Mouse (Mus musculus) limb, embryonic 10.5 days (tissue): ENCODE data around the gene Hmox1. TPM values are rescaled to one million over a fixed set of nuclear protein-coding genes. Genes with fewer than 3 reads are reported as not detected.

Experiments
- DNase-seq: peaks from one replicate; pipeline ENCODE4 v3.0.0-alpha.2; 2017; ENCODE audit warnings: low spot score
- H3K27ac ChIP-seq: fragments of 300-500 bp; sonication (generic); 2 replicates; pipeline ENCODE4 v1.5.1; 2016; ENCODE audit warnings: mild to moderate bottlenecking
- H3K27me3 ChIP-seq: fragments of 300-500 bp; sonication (generic); 2 replicates; pipeline ENCODE4 v1.6.1; 2016; ENCODE audit warnings: low read depth, mild to moderate bottlenecking; ENCODE audit not compliant: poor library complexity, severe bottlenecking
- H3K36me3 ChIP-seq: fragments of 300-500 bp; sonication (generic); 2 replicates; pipeline ENCODE4 v1.6.1; 2016; ENCODE audit warnings: mild to moderate bottlenecking, moderate library complexity
- H3K4me1 ChIP-seq: fragments of 300-500 bp; sonication (generic); 2 replicates; pipeline ENCODE4 v1.6.1; 2016
- H3K4me3 ChIP-seq: fragments of 300-500 bp; sonication (generic); 2 replicates; pipeline ENCODE4 v1.5.1; 2016; ENCODE audit warnings: mild to moderate bottlenecking, moderate library complexity
- H3K9me3 ChIP-seq: fragments of 300-500 bp; sonication (generic); replicated peaks from 2 replicates; pipeline ENCODE4 v1.6.1; 2016; ENCODE audit warnings: mild to moderate bottlenecking
- WGBS: fragments of 180-500 bp; shearing (Covaris S2); methylation state at CpG from one replicate; pipeline ENCODE4 v1.1.7; 2016; 5-methylcytosine and 5-hydroxymethylcytosine counted together
- polyA plus RNA-seq: library from polyadenylated mRNA; unstranded; fragments of >200 nt; fragmentation: Nextera tagmentation; extraction: Ambion mirVana; gene quantifications from 2 replicates; pipeline ENCODE4 v1.2.1, GENCODE M21; 2016

The Hmox1 gene
- polyA plus RNA-seq: 18.5 and 22.9 TPM in 2 replicates

DNA sequence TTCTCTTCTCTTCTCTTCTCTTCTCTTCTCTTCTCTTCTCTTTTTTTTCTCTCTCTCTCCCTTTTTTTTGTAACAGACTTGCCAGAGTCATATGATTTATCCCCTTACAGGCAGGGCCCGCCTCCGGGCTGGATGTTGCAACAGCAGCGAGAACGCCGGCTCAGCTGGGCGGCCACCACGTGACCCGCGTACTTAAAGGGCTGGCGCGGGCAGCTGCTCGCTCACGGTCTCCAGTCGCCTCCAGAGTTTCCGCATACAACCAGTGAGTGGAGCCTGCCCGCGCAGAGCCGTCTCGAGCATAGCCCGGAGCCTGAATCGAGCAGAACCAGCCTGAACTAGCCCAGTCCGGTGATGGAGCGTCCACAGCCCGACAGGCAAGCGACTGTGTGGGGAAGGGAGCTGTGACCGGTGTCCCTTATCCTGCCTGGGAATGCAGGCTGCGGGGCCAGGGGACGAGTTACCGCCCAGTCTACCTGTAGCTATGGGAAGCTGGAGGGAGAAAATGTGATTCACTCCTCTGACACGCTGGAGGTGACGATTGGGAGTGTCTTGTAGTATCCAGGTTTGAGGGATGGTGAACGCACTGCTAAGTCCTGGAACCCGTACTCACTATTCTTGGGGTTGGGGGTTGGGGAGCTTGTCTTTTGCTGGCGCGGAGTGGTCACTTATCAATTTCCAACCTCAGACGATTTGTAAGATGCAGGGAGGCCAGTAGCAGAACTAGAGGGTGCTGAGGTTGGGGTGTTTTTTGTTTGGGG is at the start of gene Hmox1:
Gene Hmox1 (plus strand): TSS at position 223 of the 758 bp plus-strand sequence.
- Histone ChIP-seq H3K4me3 (peak within 1 kb of the TSS; percentile 68), H3K36me3 (peaks cover 23% of the 10 kb centered on the region), H3K27ac (peak within 1 kb of the TSS; percentile 86), H3K9me3 (no peaks in the 10 kb centered on the region), H3K27me3 (no peaks in the 10 kb centered on the region), H3K4me1 (peaks cover 26% of the 10 kb centered on the region)
- peak; percentile 96 for DNase-seq
- WGBS: 2% methylated on average over 36 of the region's 36 CpGs

DNA sequence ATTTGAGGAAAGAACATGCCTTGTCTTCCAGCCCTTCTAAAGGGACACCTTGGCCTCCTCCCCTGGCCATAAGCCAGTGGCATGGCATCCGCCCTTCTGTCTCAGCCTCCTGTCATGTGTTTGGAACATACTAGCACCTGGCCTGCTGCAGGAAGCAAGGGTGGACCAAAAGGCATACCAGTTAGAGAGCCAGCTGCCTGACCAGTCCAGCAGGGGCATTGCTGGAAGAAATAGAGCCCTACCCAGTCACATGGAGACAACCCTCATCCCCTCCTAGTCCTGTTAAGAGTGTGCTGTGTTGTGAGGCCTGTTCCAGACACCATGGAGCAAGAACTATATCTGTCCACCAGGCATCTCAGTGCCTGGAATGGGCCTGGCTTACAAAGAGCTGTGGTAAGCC is 47.1 kb upstream of the Hmox1 start:
- no peak overlapping the region for H3K4me3 ChIP-seq
- no peak overlapping the region for H3K27ac ChIP-seq
- H3K36me3 ChIP-seq: peaks cover 3% of the 10 kb centered on the region; the same call in 1 of the 2 replicates
- no peaks in the 10 kb centered on the region for H3K4me1 ChIP-seq
- WGBS: 91% methylated on average over 1 of the region's 1 CpGs
- DNase-seq: no peak
- no peaks in the 10 kb centered on the region for H3K9me3 ChIP-seq
- H3K27me3 ChIP-seq: no peaks in the 10 kb centered on the region

DNA sequence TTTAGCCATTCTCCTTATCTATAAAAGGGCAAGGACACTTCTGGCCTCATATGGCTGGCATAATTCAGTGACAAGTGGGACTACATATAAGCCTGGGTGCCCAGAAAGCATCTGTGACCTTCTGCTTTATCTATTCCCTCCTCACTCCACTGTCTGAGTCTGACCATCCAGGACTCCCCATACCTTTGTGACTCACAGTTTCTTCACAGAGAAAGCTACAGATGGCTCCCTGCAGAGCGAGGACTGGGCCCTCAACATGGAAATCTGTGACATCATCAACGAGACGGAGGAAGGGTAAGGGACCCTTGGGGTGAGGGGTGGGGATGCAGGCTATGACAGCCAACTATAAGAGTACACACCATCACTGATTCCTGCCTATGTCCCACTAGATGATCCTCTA is 45.6 kb upstream of the Hmox1 start:
- Histone ChIP-seq H3K4me3 (no peak overlapping the region), H3K4me1 (no peaks in the 10 kb centered on the region), H3K27ac (no peak overlapping the region), H3K27me3 (no peaks in the 10 kb centered on the region), H3K36me3 (peaks cover 5% of the 10 kb centered on the region; the same call in 1 of the 2 replicates), H3K9me3 (no peaks in the 10 kb centered on the region)
- 85% methylated on average over 3 of the region's 3 CpGs for WGBS
- no peak for DNase-seq

DNA sequence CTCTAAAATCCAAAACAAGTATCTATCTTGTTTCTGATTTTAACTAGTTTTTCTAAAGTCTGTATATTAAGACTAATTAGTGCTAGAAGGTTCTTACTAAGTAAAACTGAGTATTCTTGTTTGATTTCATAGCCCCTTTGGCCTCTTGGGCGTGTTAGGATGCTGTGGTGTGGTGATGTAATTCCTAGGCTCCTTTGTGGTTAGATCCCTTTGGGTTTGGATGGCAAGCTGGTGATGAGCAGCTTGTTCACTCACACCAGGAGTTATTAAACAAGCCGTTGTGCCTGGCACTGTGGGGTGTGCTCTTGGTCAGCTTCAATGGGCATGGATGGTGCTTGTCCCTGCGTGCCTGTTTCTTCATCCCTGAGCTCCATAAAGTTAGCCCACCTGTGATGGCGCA is 40.1 kb upstream of the Hmox1 start:
- 92% methylated on average over 4 of the region's 4 CpGs for WGBS
- DNase-seq: no peak
- H3K4me3 ChIP-seq: no peak overlapping the region
- H3K4me1 ChIP-seq: no peaks in the 10 kb centered on the region
- H3K36me3 ChIP-seq: peaks cover 8% of the 10 kb centered on the region
- no peaks in the 10 kb centered on the region for H3K27me3 ChIP-seq
- no peak overlapping the region for H3K27ac ChIP-seq
- H3K9me3 ChIP-seq: no peaks in the 10 kb centered on the region

DNA sequence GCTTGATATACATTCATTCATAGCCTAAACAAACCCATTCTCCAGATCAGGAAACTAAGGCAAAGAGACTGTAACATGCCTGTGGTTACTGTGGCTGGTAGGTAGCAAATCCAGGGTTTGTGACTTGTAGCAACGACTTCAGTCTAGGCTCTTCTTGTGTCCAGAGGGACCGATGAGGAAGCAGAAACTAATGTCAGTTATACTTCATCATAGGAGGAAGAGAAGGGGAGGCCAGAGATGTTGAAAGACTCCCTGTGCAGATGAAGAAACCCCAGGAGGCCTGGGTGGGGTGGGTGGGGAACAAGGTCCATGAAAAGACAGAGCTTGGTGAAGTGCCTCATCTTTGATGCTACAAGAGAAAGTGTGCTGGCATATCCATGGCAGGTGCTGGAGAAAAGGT is 37.7 kb upstream of the Hmox1 start:
- 99% methylated on average over 2 of the region's 2 CpGs for whole genome bisulfite sequencing
- peaks cover 5% of the 10 kb centered on the region for H3K36me3 ChIP-seq
- H3K27me3 ChIP-seq: no peaks in the 10 kb centered on the region
- no peak overlapping the region for H3K4me3 ChIP-seq
- H3K9me3 ChIP-seq: no peaks in the 10 kb centered on the region
- no peak for DNase-seq
- H3K27ac ChIP-seq: no peak overlapping the region
- H3K4me1 ChIP-seq: no peaks in the 10 kb centered on the region

DNA sequence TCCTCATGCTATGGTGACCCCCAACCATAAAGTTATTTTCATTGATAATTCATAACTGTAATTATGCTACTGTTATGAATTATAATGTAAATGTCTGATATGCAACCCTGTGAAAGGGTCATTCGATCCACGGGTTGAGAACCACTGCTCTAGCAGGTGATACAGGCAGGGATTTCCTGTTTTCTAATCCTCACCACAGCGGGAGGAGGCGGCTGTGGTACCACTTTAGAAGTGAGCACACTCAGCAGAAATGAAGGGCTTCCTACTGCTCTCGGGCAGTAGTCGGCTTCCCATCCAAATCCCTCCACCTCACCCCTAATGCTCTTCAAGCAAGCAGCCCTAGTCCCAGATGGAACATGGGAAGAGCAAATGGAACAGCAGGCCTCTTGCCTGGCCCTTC is 33.4 kb upstream of the Hmox1 start:
- Histone ChIP-seq H3K4me3 (no peak overlapping the region), H3K27me3 (no peaks in the 10 kb centered on the region), H3K36me3 (peaks cover 9% of the 10 kb centered on the region), H3K9me3 (no peaks in the 10 kb centered on the region), H3K27ac (no peak overlapping the region), H3K4me1 (no peaks in the 10 kb centered on the region)
- 86% methylated on average over 6 of the region's 6 CpGs for WGBS
- DNase-seq: no peak

DNA sequence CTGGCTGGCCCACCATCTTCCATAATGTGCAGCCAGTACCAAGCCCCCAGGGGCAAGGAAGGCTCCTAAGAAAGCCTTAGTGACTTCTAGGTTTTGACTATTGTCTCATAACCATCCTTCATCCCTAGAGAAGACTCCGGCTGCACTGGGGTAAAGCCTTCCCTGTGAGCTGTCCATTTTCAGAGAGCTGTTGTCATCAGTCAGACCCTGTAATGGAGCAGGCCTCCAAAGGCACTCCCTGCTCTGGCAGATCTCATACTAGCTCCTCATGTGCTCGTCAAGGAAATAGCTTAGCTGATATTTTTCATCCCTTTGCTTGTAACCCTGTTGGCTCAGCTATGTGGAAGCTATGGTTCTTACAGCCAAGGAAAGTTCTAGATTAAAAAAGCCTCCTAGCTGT is 32.6 kb upstream of the Hmox1 start:
- no peak for DNase-seq
- H3K27me3 ChIP-seq: no peaks in the 10 kb centered on the region
- H3K36me3 ChIP-seq: peaks cover 15% of the 10 kb centered on the region
- H3K27ac ChIP-seq: no peak overlapping the region
- WGBS: 92% methylated on average over 2 of the region's 2 CpGs
- no peaks in the 10 kb centered on the region for H3K9me3 ChIP-seq
- no peak overlapping the region for H3K4me3 ChIP-seq
- H3K4me1 ChIP-seq: no peaks in the 10 kb centered on the region

DNA sequence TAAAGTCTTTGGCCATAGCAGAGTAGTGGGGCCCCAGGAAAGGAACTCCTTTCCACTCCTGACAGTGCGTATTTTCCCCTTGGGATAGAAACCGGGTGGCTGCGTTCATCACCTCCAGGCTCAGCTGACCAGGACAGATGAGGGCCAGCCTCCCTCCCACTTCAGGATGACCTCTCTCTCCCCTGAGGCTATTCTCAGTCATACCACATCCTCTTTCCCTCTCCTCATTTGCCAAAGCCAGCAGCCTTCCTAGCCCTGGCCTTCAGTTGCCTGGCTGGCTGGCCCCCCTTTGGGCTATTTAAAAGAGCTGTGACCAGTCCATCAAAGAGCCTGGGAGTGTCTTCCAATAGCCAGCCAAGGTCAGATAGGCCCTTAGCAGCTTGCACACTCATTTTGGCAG is 30.1 kb upstream of the Hmox1 start:
- DNase-seq: no peak
- Histone ChIP-seq H3K4me1 (no peaks in the 10 kb centered on the region), H3K27ac (no peak overlapping the region), H3K9me3 (no peaks in the 10 kb centered on the region), H3K36me3 (peaks cover 18% of the 10 kb centered on the region), H3K4me3 (no peak overlapping the region), H3K27me3 (no peaks in the 10 kb centered on the region)
- 87% methylated on average over 3 of the region's 3 CpGs for WGBS

DNA sequence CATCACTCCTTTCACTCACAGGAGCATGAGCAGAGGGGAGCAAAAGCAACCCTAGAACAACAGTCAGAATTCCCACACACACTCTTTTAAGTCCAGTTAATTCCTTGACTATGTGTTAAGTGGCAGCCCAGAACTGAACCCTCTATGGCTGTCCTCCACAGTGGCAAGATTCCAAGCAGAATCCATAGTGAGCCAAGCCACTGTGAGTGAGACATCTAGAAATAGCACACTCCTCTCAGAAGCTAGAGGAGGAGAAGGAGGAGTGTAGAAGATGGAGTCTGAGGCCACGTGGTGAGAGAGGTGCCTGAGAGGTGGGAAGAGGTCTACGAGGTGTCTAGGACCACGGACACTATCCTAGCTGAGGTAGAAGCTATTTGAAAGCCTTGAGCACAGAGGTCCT is 28.6 kb upstream of the Hmox1 start:
- Histone ChIP-seq H3K4me3 (no peak overlapping the region), H3K4me1 (no peaks in the 10 kb centered on the region), H3K27ac (no peak overlapping the region), H3K9me3 (no peaks in the 10 kb centered on the region), H3K36me3 (peaks cover 18% of the 10 kb centered on the region), H3K27me3 (no peaks in the 10 kb centered on the region)
- WGBS: 85% methylated on average over 3 of the region's 3 CpGs
- DNase-seq: no peak

DNA sequence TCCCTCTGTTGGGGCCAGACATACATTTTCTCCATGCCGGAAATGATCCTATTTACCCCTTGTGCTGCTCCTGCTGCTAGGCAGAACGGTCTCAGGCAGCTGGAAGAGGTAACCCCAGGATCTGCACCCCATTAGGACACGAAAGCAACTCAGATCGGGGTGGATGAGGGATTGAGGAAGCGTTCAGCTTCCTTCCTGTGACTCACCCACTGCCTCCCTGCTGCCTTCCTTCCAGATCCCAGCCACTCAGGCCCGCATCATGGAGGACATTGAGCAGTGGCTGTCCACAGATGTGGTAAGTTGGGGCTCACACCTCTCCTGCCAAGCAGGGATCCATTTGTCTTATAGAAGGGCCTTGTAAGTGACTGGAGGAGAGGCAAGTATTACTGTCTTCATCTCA is 26.1 kb upstream of the Hmox1 start:
- peaks cover 18% of the 10 kb centered on the region for H3K36me3 ChIP-seq
- H3K27ac ChIP-seq: no peak overlapping the region
- H3K9me3 ChIP-seq: no peaks in the 10 kb centered on the region
- no peaks in the 10 kb centered on the region for H3K27me3 ChIP-seq
- WGBS: 87% methylated on average over 6 of the region's 6 CpGs
- 0 out of 2 replicates have a peak, but pooled peaks cover 3% of the 10 kb centered on the region for H3K4me1 ChIP-seq
- H3K4me3 ChIP-seq: no peak overlapping the region
- DNase-seq: no peak

DNA sequence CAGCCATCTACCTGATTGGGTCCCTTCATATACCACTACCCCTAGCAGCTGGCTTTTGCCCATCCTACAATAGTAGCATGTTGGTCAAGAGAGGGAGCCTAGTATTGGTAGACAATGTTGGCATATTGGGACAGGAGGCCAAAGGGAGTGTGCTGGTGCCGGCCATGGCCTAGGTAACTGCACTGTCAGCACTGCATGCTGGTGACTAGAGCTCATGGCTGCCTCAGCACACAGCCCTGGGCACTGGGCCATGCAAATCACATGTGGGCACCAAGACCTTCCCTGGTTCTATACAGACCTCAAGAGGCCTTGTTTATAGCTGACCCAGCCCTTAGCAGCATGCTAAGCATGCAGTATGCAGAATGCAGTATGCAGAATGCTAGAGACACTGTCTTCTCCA is 23.1 kb upstream of the Hmox1 start:
- DNase-seq: no peak
- H3K4me1 ChIP-seq: 0 out of 2 replicates have a peak, but pooled peaks cover 3% of the 10 kb centered on the region
- H3K4me3 ChIP-seq: no peak overlapping the region
- no peaks in the 10 kb centered on the region for H3K27me3 ChIP-seq
- no peaks in the 10 kb centered on the region for H3K9me3 ChIP-seq
- WGBS: 86% methylated on average over 1 of the region's 1 CpGs
- H3K36me3 ChIP-seq: peaks cover 6% of the 10 kb centered on the region
- no peak overlapping the region for H3K27ac ChIP-seq

DNA sequence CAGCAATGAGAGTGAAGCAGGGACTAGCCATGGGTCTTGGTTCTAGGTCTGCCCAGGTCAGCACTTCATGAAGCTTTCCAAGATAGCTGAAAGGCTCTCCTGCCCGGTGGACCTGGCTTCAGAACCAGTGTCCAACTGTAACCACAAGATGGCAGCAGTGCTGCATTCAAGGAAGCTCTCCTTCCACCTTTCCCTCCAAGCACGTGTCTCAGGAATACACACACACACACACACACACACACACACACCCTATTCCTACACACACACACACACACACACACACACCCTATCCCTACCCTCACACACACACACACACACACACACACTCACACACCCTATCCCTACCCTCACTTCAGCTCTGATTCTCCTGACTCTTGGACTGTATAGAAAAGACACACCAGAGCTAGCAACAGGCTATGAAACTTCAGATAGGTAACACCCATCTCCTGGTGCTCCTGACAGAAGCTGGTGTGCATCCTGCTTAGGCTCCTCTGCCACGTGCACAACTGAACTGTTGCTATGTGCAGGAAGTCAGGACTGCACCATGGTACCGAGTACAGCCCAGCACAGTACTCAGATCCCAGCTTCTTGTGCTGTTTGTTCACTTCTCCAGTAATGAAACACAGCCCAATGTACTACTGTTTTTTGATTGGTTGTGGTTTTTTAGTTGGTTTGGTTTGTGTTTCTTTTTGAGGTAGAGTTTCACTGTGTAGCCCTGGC is 21.6 kb upstream of the Hmox1 start:
- 30% methylated on average over 4 of the region's 4 CpGs for WGBS
- Histone ChIP-seq H3K36me3 (peaks cover 3% of the 10 kb centered on the region; the same call in 1 of the 2 replicates), H3K9me3 (no peaks in the 10 kb centered on the region), H3K27me3 (no peaks in the 10 kb centered on the region), H3K4me1 (0 out of 2 replicates have a peak, but pooled peaks cover 3% of the 10 kb centered on the region), H3K27ac (no peak overlapping the region), H3K4me3 (no peak overlapping the region)
- DNase-seq: peak; percentile 84

DNA sequence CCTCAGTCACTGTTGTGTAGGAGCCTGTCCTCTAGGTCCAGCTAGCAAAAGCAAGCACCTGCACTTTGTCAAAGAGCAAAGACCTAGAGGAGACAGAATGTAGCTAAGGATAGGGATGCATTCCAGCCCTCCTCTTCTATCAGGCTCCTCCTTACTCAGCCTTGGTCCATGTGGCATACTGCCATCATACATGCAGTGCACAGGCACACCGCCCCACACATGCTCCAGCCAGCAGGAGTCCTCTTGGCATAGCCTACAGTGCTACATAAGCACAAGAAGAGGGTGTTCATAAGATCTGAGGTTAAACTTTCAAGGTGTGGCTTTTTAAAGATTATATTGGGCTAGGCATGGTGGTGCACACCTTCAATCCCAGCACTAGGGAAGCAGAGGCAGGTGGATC is 18.5 kb upstream of the Hmox1 start:
- Histone ChIP-seq H3K4me1 (0 out of 2 replicates have a peak, but pooled peaks cover 3% of the 10 kb centered on the region), H3K36me3 (no peaks in the 10 kb centered on the region), H3K9me3 (no peaks in the 10 kb centered on the region), H3K4me3 (no peak overlapping the region), H3K27me3 (no peaks in the 10 kb centered on the region), H3K27ac (no peak overlapping the region)
- WGBS: 87% methylated on average over 1 of the region's 1 CpGs
- DNase-seq: no peak
